Mouse (Mus musculus): ENCODE results near the gene Dnmt3a. TPM values are rescaled to one million over a fixed set of nuclear protein-coding genes. Genes with fewer than 3 reads are reported as not detected.

The Dnmt3a gene
- polyA plus RNA-seq, 1 experiment from 2014 or later = 83.1 TPM

GRCm38 (mm10) chr12:3780931-3781471 lies 24.8 kb upstream of the Dnmt3a start:
- Histone ChIP-seq H3K27me3 (ENCODE audit: control insufficient read depth, insufficient read depth, low read length) (no peaks in the 10 kb centered on the region), H3K4me3 (ENCODE audit: low read depth, low read length) (no peak overlapping the region), H3K27ac (ENCODE audit: low read length) (peak overlapping the region; percentile 98), H3K4me2 (replicated peaks; ENCODE audit: low read depth, low read length) (peak overlapping the region; percentile 18), H3K9ac (replicated peaks; ENCODE audit: low read depth, low read length) (no peak overlapping the region), H3K36me3 (ENCODE audit: control insufficient read depth, insufficient read depth, low read length) (no peaks in the 10 kb centered on the region), H3K4me1 (ENCODE audit: control insufficient read depth, insufficient read depth, low read length) (peaks cover 69% of the 10 kb centered on the region), H3K9me3 (ENCODE audit: control insufficient read depth, low read depth, low read length) (no peaks in the 10 kb centered on the region)
- peak; percentile 46; the same call in 1 of the 2 replicates for ATAC-seq (ENCODE audit: insufficient number of reproducible peaks, insufficient read depth, low FRiP score, low read depth)
- WGBS = 11% methylated on average over 7 of the region's 7 CpGs

DNA sequence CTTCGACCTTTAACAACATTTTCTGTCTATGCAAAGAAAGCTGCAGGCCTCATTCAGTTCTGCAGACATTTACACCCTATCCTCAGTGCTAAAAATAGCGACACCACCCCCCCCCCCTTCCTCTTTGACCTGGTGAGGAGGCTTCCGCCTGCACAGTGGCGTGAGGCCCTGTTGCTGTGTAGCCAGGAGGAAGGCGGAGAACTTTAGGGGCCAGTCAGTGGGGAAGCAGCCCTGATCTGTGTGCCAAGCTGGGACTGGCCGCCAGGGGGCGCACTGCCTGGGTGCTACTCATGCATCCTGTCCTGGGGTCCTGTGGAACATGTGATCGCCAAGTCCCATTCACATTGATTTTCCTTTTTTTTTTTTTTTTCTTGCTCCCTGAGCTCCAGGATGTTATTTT lies 24.3 kb upstream of the Dnmt3a start:
- Histone ChIP-seq H3K4me3 (ENCODE audit: low read depth, low read length) (no peak overlapping the region), H3K9ac (replicated peaks; ENCODE audit: low read depth, low read length) (no peak overlapping the region), H3K4me2 (replicated peaks; ENCODE audit: low read depth, low read length) (0 out of 2 replicates have a peak overlapping the region, but pooled peaks have one; percentile 18), H3K9me3 (ENCODE audit: control insufficient read depth, low read depth, low read length) (no peaks in the 10 kb centered on the region), H3K27me3 (ENCODE audit: control insufficient read depth, insufficient read depth, low read length) (no peaks in the 10 kb centered on the region), H3K27ac (ENCODE audit: low read length) (peak overlapping the region; percentile 98), H3K36me3 (ENCODE audit: control insufficient read depth, insufficient read depth, low read length) (no peaks in the 10 kb centered on the region), H3K4me1 (ENCODE audit: control insufficient read depth, insufficient read depth, low read length) (peaks cover 72% of the 10 kb centered on the region)
- peak; percentile 80 for ATAC-seq (ENCODE audit: insufficient number of reproducible peaks, insufficient read depth, low FRiP score, low read depth)
- WGBS = 1% methylated on average over 7 of the region's 8 CpGs

DNA sequence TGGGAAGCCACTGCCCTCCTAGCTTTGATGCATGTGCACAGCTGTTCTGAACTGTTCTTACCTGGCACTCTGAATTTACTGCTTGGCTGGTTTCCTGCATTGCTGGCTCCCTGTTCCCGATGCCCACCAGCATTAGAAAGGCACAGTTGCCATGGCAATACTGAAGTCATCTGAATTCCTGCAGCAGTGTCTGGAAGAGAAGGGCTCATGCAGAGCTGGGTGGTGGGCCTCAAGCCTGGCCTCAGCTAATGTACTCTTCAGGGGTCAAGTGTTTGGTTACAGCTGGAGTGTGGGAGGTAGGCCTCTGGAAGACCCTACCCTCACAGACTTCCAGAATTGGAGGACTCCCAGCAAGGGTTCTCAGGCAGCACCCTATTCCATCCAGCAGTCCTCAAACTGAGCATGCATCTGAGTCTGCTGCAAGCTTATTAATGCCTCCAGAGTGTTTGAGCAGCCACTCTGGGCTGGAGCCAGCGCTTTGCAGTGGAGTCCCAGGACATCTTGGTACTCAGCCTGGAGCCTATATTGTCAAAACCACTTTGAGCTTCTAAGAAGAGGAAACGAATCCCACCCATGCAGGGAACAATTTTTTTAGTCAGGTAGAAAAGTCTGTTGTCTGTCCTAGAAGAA lies 22.5 kb upstream of the Dnmt3a start:
- Histone ChIP-seq H3K9ac (replicated peaks; ENCODE audit: low read depth, low read length) (no peak overlapping the region; the same call in 1 of the 2 replicates), H3K4me2 (replicated peaks; ENCODE audit: low read depth, low read length) (no peak overlapping the region), H3K4me3 (ENCODE audit: low read depth, low read length) (no peak overlapping the region), H3K4me1 (ENCODE audit: control insufficient read depth, insufficient read depth, low read length) (peaks cover 90% of the 10 kb centered on the region), H3K27ac (ENCODE audit: low read length) (peak overlapping the region; percentile 98; the same call in 1 of the 2 replicates), H3K27me3 (ENCODE audit: control insufficient read depth, insufficient read depth, low read length) (no peaks in the 10 kb centered on the region), H3K9me3 (ENCODE audit: control insufficient read depth, low read depth, low read length) (no peaks in the 10 kb centered on the region), H3K36me3 (ENCODE audit: control insufficient read depth, insufficient read depth, low read length) (no peaks in the 10 kb centered on the region)
- WGBS = 38% methylated on average over 3 of the region's 3 CpGs
- no peak for ATAC-seq (ENCODE audit: insufficient number of reproducible peaks, insufficient read depth, low FRiP score, low read depth)

GRCm38 (mm10) chr12:3784258-3784657 lies 21.5 kb upstream of the Dnmt3a start:
- Histone ChIP-seq H3K36me3 (ENCODE audit: control insufficient read depth, insufficient read depth, low read length) (no peaks in the 10 kb centered on the region), H3K27me3 (ENCODE audit: control insufficient read depth, insufficient read depth, low read length) (no peaks in the 10 kb centered on the region), H3K27ac (ENCODE audit: low read length) (peak overlapping the region; percentile 48; the same call in 1 of the 2 replicates), H3K4me2 (replicated peaks; ENCODE audit: low read depth, low read length) (no peak overlapping the region), H3K4me1 (ENCODE audit: control insufficient read depth, insufficient read depth, low read length) (peaks cover 95% of the 10 kb centered on the region), H3K9me3 (ENCODE audit: control insufficient read depth, low read depth, low read length) (no peaks in the 10 kb centered on the region), H3K4me3 (ENCODE audit: low read depth, low read length) (no peak overlapping the region), H3K9ac (replicated peaks; ENCODE audit: low read depth, low read length) (no peak overlapping the region)
- 63% methylated on average over 2 of the region's 2 CpGs for WGBS
- no peak for ATAC-seq (ENCODE audit: insufficient number of reproducible peaks, insufficient read depth, low FRiP score, low read depth)

DNA sequence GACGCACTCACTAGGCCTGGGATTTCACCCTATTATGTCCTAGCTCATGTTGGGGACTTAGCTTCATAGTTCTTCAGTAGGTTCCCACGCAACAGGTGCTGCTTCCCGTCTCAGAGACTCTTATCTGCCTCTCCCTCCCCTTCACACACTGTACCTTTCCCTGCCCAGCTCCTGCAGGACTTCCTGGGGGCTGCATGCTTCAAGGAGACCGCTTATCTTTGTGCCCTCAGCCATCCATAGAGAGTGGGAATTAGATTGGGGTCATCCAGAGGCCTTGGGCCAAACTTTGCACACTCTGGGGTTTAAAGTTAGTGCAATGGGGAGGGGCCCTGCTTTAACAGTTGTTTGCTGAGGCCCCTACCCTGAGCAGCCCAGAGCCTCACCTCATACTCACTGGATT lies 21.1 kb upstream of the Dnmt3a start:
- Histone ChIP-seq H3K36me3 (ENCODE audit: control insufficient read depth, insufficient read depth, low read length) (no peaks in the 10 kb centered on the region), H3K27ac (ENCODE audit: low read length) (peak overlapping the region; percentile 48; the same call in 1 of the 2 replicates), H3K9ac (replicated peaks; ENCODE audit: low read depth, low read length) (no peak overlapping the region), H3K4me3 (ENCODE audit: low read depth, low read length) (no peak overlapping the region), H3K4me1 (ENCODE audit: control insufficient read depth, insufficient read depth, low read length) (peaks cover 90% of the 10 kb centered on the region), H3K4me2 (replicated peaks; ENCODE audit: low read depth, low read length) (no peak overlapping the region), H3K27me3 (ENCODE audit: control insufficient read depth, insufficient read depth, low read length) (no peaks in the 10 kb centered on the region), H3K9me3 (ENCODE audit: control insufficient read depth, low read depth, low read length) (no peaks in the 10 kb centered on the region)
- 43% methylated on average over 4 of the region's 4 CpGs for WGBS
- ATAC-seq (ENCODE audit: insufficient number of reproducible peaks, insufficient read depth, low FRiP score, low read depth) = peak; percentile 78

- Histone ChIP-seq H3K4me1 (ENCODE audit: control insufficient read depth, insufficient read depth, low read length) (peaks cover 71% of the 10 kb centered on the region), H3K9me3 (ENCODE audit: control insufficient read depth, low read depth, low read length) (no peaks in the 10 kb centered on the region), H3K36me3 (ENCODE audit: control insufficient read depth, insufficient read depth, low read length) (no peaks in the 10 kb centered on the region), H3K27ac (ENCODE audit: low read length) (peak overlapping the region; percentile 48), H3K4me3 (ENCODE audit: low read depth, low read length) (no peak overlapping the region), H3K4me2 (replicated peaks; ENCODE audit: low read depth, low read length) (no peak overlapping the region), H3K27me3 (ENCODE audit: control insufficient read depth, insufficient read depth, low read length) (no peaks in the 10 kb centered on the region), H3K9ac (replicated peaks; ENCODE audit: low read depth, low read length) (no peak overlapping the region)
- WGBS = 36% methylated on average over 3 of the region's 3 CpGs
- no peak for ATAC-seq (ENCODE audit: insufficient number of reproducible peaks, insufficient read depth, low FRiP score, low read depth)
Observed at GRCm38 (mm10) chr12:3787041-3787440, 18.8 kb upstream of the Dnmt3a start.

GRCm38 (mm10) chr12:3787541-3787940 lies 18.3 kb upstream of the Dnmt3a start:
- Histone ChIP-seq H3K27me3 (ENCODE audit: control insufficient read depth, insufficient read depth, low read length) (no peaks in the 10 kb centered on the region), H3K27ac (ENCODE audit: low read length) (peak overlapping the region; percentile 48), H3K4me2 (replicated peaks; ENCODE audit: low read depth, low read length) (no peak overlapping the region), H3K9ac (replicated peaks; ENCODE audit: low read depth, low read length) (no peak overlapping the region), H3K4me3 (ENCODE audit: low read depth, low read length) (no peak overlapping the region), H3K36me3 (ENCODE audit: control insufficient read depth, insufficient read depth, low read length) (no peaks in the 10 kb centered on the region), H3K9me3 (ENCODE audit: control insufficient read depth, low read depth, low read length) (no peaks in the 10 kb centered on the region), H3K4me1 (ENCODE audit: control insufficient read depth, insufficient read depth, low read length) (peaks cover 66% of the 10 kb centered on the region)
- 15% methylated on average over 1 of the region's 1 CpGs for WGBS
- ATAC-seq (ENCODE audit: insufficient number of reproducible peaks, insufficient read depth, low FRiP score, low read depth) = no peak

- 29% methylated on average over 5 of the region's 5 CpGs for WGBS
- Histone ChIP-seq H3K27ac (ENCODE audit: low read length) (peak overlapping the region; percentile 48), H3K4me2 (replicated peaks; ENCODE audit: low read depth, low read length) (no peak overlapping the region), H3K9me3 (ENCODE audit: control insufficient read depth, low read depth, low read length) (no peaks in the 10 kb centered on the region), H3K9ac (replicated peaks; ENCODE audit: low read depth, low read length) (no peak overlapping the region), H3K27me3 (ENCODE audit: control insufficient read depth, insufficient read depth, low read length) (no peaks in the 10 kb centered on the region), H3K4me1 (ENCODE audit: control insufficient read depth, insufficient read depth, low read length) (peaks cover 56% of the 10 kb centered on the region), H3K4me3 (ENCODE audit: low read depth, low read length) (no peak overlapping the region), H3K36me3 (ENCODE audit: control insufficient read depth, insufficient read depth, low read length) (no peaks in the 10 kb centered on the region)
- no peak for ATAC-seq (ENCODE audit: insufficient number of reproducible peaks, insufficient read depth, low FRiP score, low read depth)
Observed at GRCm38 (mm10) chr12:3788421-3789051, 17.3 kb upstream of the Dnmt3a start.

Measured in stomach, embryonic 14.5 days (tissue).